Mouse (Mus musculus) limb, embryonic 11.5 days (tissue): ENCODE data around the gene Kcnh7. TPM values are rescaled to one million over a fixed set of nuclear protein-coding genes. Genes with fewer than 3 reads are reported as not detected.

Source experiments
- ATAC-seq: fragments of 200-750 bp; cut with Nextera tagmentation; 2 replicates; pipeline ENCODE4 v1.8.0; 2017; ENCODE audit warnings: low read depth; ENCODE audit not compliant: insufficient number of reproducible peaks, low FRiP score, low TSS enrichment
- DNase-seq: peaks from one replicate; pipeline ENCODE4 v3.0.0-alpha.2; 2015; ENCODE audit warnings: low spot score
- H3K27ac ChIP-seq: fragments of 300-500 bp; sonication (generic); replicated peaks from 2 replicates; pipeline ENCODE4 v1.5.1; 2014; ENCODE audit warnings: low read depth, mild to moderate bottlenecking, low read length
- H3K27me3 ChIP-seq: fragments of 300-500 bp; sonication (generic); 2 replicates; pipeline ENCODE4 v1.6.1; 2014; ENCODE audit warnings: mild to moderate bottlenecking, low read length, mixed read lengths; ENCODE audit not compliant: control insufficient read depth, insufficient read depth
- H3K36me3 ChIP-seq: fragments of 300-500 bp; sonication (generic); 2 replicates; pipeline ENCODE4 v1.6.1; 2014; ENCODE audit warnings: mild to moderate bottlenecking, low read length, moderate library complexity, mixed read lengths; ENCODE audit not compliant: control insufficient read depth, insufficient read depth
- H3K4me1 ChIP-seq: fragments of 300-500 bp; sonication (generic); 2 replicates; pipeline ENCODE4 v1.6.1; 2014; ENCODE audit warnings: low read length, mixed read lengths; ENCODE audit not compliant: control insufficient read depth, insufficient read depth
- H3K4me2 ChIP-seq: fragments of 300-500 bp; sonication (generic); 2 replicates; pipeline ENCODE4 v1.6.1; 2014; ENCODE audit warnings: low read depth, mild to moderate bottlenecking, moderate library complexity; ENCODE audit not compliant: severe bottlenecking
- H3K4me3 ChIP-seq: fragments of 300-500 bp; sonication (generic); 2 replicates; pipeline ENCODE4 v1.5.1; 2014; ENCODE audit warnings: low read depth, low read length
- H3K9ac ChIP-seq: fragments of 300-500 bp; sonication (generic); 2 replicates; pipeline ENCODE4 v1.6.1; 2014; ENCODE audit warnings: mild to moderate bottlenecking, low read length
- H3K9me3 ChIP-seq: fragments of 300-500 bp; sonication (generic); 2 replicates; pipeline ENCODE4 v1.6.1; 2016; ENCODE audit warnings: low read length; ENCODE audit not compliant: control insufficient read depth
- WGBS: fragments of 180-500 bp; shearing (Covaris S2); extraction: QIAGEN DNeasy Blood & Tissue Kit; methylation state at CpG from one replicate; pipeline ENCODE4 v1.1.7; 2014; 5-methylcytosine and 5-hydroxymethylcytosine counted together
- polyA plus RNA-seq: library from polyadenylated mRNA; unstranded; fragments of >200 nt; fragmentation: Nextera tagmentation; extraction: Ambion mirVana; gene quantifications from 2 replicates; pipeline ENCODE4 v1.2.1, GENCODE M21; 2014

The Kcnh7 gene
- 0.15 and 0.17 TPM in 2 replicates for polyA plus RNA-seq

DNA sequence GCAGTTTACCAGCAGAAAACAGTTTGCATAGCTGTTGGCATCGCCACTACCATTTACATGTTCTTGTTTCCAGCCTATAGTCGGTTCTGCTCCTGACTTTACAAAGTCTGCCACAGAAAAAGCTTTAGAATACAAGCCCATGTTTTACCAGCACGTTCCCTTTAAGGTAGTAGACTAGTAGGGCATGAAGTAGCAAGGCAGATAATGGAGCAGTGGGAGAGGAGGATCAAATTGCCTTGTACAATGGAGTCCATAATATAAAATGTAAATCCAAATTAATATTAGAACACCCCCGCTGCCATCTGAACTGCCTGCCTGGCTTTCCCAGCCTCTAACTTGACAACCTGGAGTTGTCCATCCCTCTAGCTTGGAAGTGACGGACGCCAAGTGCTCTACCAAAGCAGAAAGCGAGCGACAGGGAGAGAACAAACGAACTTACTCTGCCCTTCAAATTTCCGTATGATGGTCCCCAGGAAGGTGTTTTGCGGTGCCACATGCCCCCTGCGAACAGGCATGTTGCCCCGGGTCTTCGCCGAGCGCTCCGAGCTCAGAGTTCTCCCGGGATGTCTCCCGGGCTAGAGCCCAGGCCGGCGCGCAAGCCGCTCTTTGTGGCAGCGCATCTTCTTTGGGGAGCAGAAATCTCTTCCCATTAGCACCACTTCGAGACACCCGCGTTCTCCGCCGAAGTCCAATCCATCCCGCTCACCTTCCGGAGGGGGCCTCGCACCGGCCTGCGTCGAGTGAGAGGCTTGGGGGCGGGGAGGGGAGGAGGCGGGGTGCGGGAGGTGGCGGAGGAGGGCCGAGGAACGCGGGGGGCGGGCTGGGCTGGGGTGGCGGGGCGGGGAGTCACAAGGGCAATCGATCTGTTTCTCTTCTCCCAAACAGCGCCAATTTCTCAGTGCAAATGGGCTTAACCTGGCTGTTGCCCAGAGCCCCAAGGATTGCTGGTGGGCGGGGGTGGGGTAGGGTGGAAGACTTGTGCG lies at the start of gene Kcnh7:
Gene Kcnh7 (minus strand): TSS at position 725 of the 983 bp plus-strand sequence.
- no peak within 1 kb of the TSS for H3K9ac ChIP-seq
- peak; percentile 36 for DNase-seq

GRCm38 (mm10) chr2:63207435-63207834 lies 23.3 kb upstream of the Kcnh7 start:
- H3K27me3 ChIP-seq = no peaks in the 10 kb centered on the region
- no peak overlapping the region for H3K27ac ChIP-seq
- ATAC-seq (no peak), DNase-seq (no peak)
- no peaks in the 10 kb centered on the region for H3K36me3 ChIP-seq
- H3K9ac ChIP-seq = no peak overlapping the region
- H3K4me2 ChIP-seq = no peak overlapping the region
- H3K4me3 ChIP-seq = no peak overlapping the region
- no peaks in the 10 kb centered on the region for H3K9me3 ChIP-seq
- H3K4me1 ChIP-seq = no peaks in the 10 kb centered on the region
- WGBS = 50% methylated on average over 3 of the region's 3 CpGs

More for the DNA sequence above, at the start of gene Kcnh7:
- ATAC-seq = no peak
- WGBS = 1% methylated on average over 43 of the region's 49 CpGs
- H3K27ac ChIP-seq = no peak within 1 kb of the TSS
- H3K36me3 ChIP-seq = no peaks in the 10 kb centered on the region
- H3K4me3 ChIP-seq = peak within 1 kb of the TSS; percentile 37
- H3K9me3 ChIP-seq = no peaks in the 10 kb centered on the region
- H3K4me2 ChIP-seq = peak within 1 kb of the TSS; percentile 85
- peaks cover 9% of the 10 kb centered on the region for H3K27me3 ChIP-seq
- 0 out of 2 replicates have a peak, but pooled peaks cover 3% of the 10 kb centered on the region for H3K4me1 ChIP-seq

GRCm38 (mm10) chr2:63186014-63186413 lies 1.9 kb upstream of the Kcnh7 start:
- H3K9me3 ChIP-seq = no peaks in the 10 kb centered on the region
- no peak for ATAC-seq
- peaks cover 9% of the 10 kb centered on the region for H3K27me3 ChIP-seq
- 0 out of 2 replicates have a peak, but pooled peaks cover 3% of the 10 kb centered on the region for H3K4me1 ChIP-seq
- no peak overlapping the region for H3K4me2 ChIP-seq
- H3K27ac ChIP-seq = no peak overlapping the region
- no peaks in the 10 kb centered on the region for H3K36me3 ChIP-seq
- 1% methylated on average over 2 of the region's 2 CpGs for WGBS
- no peak overlapping the region for H3K4me3 ChIP-seq
- H3K9ac ChIP-seq = no peak overlapping the region
- peak; percentile 41 for DNase-seq

DNA sequence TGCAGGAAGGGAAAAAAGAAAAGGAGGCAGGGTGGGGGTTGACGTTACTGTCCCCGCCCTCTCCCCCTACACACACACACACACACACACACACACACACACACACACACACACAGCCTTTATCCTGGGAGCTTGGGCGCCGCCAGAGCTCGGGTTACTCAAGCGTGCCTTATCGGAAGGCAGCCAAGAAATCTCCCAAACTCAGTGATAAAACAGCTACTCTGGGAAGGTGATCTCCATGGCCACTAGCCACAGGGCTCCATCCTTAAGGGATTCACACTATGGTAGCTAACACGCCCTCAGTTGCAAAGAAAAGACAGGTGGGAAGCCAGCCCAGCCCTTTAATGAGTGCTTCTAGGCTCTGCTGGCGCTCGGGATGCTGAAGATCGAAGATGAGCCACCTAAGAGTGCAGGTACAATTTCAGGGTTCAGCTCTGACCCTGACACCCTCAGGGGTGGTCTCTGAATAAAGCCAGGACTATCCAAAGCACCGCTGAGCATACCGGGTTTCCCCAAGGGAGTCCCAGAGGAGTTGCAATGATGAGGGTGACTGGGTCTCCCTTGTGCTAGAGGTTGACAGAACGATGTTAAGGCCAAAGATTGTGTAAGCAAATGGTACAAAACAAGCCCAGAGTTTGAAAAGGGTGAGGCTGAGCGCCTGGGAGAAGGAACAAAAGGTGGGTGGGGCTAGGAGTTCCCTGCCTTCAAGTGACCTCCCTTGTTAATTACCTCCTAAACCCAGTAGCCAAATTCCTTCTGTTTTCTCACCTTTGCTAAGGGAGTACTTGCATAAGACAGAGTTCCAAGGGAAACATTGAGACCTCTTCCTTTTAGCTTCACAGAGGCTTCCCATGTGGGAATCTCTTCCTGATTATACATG lies 704 bp upstream of the Kcnh7 start:
- DNase-seq (no peak), ATAC-seq (peak; percentile 47; the same call in 1 of the 2 replicates)
- Histone ChIP-seq H3K27ac (no peak overlapping the region), H3K27me3 (peaks cover 9% of the 10 kb centered on the region), H3K4me2 (peak overlapping the region; percentile 85), H3K9me3 (no peaks in the 10 kb centered on the region), H3K4me1 (0 out of 2 replicates have a peak, but pooled peaks cover 3% of the 10 kb centered on the region), H3K36me3 (no peaks in the 10 kb centered on the region), H3K4me3 (peak overlapping the region; percentile 37), H3K9ac (no peak overlapping the region)
- under 1% methylated on average over 15 of the region's 15 CpGs for WGBS

GRCm38 (mm10) chr2:63153701-63154100 lies 30.4 kb downstream of the Kcnh7 start:
- no peak for DNase-seq
- Histone ChIP-seq H3K9me3 (no peaks in the 10 kb centered on the region), H3K36me3 (no peaks in the 10 kb centered on the region), H3K27me3 (no peaks in the 10 kb centered on the region), H3K9ac (no peak overlapping the region), H3K27ac (no peak overlapping the region), H3K4me1 (no peaks in the 10 kb centered on the region), H3K4me3 (no peak overlapping the region), H3K4me2 (no peak overlapping the region)
- ATAC-seq = no peak

- no peak overlapping the region for H3K27ac ChIP-seq
- WGBS = 30% methylated on average over 2 of the region's 2 CpGs
Observed at GRCm38 (mm10) chr2:63127762-63128516, 56.1 kb downstream of the Kcnh7 start.

DNA sequence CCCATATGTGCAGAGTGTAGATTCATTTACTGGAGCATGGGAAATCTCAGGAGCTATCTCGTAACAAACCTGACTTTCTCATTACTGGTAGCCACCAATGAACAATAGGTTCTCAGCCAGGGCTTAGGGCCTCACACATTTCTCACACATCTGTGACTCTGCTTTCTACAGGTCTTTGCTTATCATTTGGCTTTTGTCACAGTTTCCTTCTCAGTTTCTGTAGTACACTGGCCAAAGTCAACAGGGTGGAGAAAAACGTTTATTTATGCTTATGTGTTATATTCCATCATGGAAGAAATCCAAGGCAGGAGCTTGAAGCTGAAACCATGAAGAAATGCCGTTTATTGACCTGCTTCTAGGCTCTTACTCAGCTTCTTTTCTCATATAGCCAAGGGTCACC lies 63.8 kb downstream of the Kcnh7 start:
- H3K27ac ChIP-seq = no peak overlapping the region
- H3K9ac ChIP-seq = no peak overlapping the region
- H3K4me2 ChIP-seq = no peak overlapping the region
- no peaks in the 10 kb centered on the region for H3K27me3 ChIP-seq
- H3K4me3 ChIP-seq = no peak overlapping the region
- DNase-seq = no peak
- H3K9me3 ChIP-seq = no peaks in the 10 kb centered on the region
- 69% methylated on average over 3 of the region's 3 CpGs for WGBS
- no peaks in the 10 kb centered on the region for H3K4me1 ChIP-seq
- ATAC-seq = no peak
- H3K36me3 ChIP-seq = no peaks in the 10 kb centered on the region

More at GRCm38 (mm10) chr2:63127762-63128516, 56.1 kb downstream of the Kcnh7 start:
- DNase-seq (no peak), ATAC-seq (no peak)
- H3K4me3 ChIP-seq = no peak overlapping the region
- no peaks in the 10 kb centered on the region for H3K36me3 ChIP-seq
- no peak overlapping the region for H3K9ac ChIP-seq
- H3K9me3 ChIP-seq = no peaks in the 10 kb centered on the region
- H3K4me2 ChIP-seq = no peak overlapping the region
- no peaks in the 10 kb centered on the region for H3K4me1 ChIP-seq
- H3K27me3 ChIP-seq = no peaks in the 10 kb centered on the region
